Mouse (Mus musculus) hindbrain, embryonic 14.5 days (tissue): Measurements from ENCODE around the gene B9d2. TPM values are rescaled to one million over a fixed set of nuclear protein-coding genes. Genes with fewer than 3 reads are reported as not detected.

Source experiments
- ATAC-seq: fragments of 200-750 bp; cut with Nextera tagmentation; 2 replicates; pipeline ENCODE4 v1.8.0; 2017; ENCODE audit warnings: moderate number of reproducible peaks, mild to moderate bottlenecking, moderate TSS enrichment, moderate library complexity; ENCODE audit not compliant: low FRiP score
- DNase-seq: peaks from one replicate; pipeline ENCODE4 v3.0.0-alpha.2; 2015; ENCODE audit warnings: low spot score
- H3K27ac ChIP-seq: fragments of 300-500 bp; sonication (generic); 2 replicates; pipeline ENCODE4 v1.5.1; 2014; ENCODE audit warnings: mild to moderate bottlenecking, moderate library complexity
- H3K27me3 ChIP-seq: fragments of 300-500 bp; sonication (generic); 2 replicates; pipeline ENCODE4 v1.6.1; 2014; ENCODE audit warnings: mild to moderate bottlenecking, low read length, mixed read lengths; ENCODE audit not compliant: control insufficient read depth, insufficient read depth
- H3K36me3 ChIP-seq: fragments of 300-500 bp; sonication (generic); replicated peaks from 2 replicates; pipeline ENCODE4 v1.6.1; 2014; ENCODE audit not compliant: control insufficient read depth, insufficient read depth
- H3K4me1 ChIP-seq: fragments of 300-500 bp; sonication (generic); replicated peaks from 2 replicates; pipeline ENCODE4 v1.6.1; 2014; ENCODE audit warnings: antibody characterized with exemption, low read length, mixed read lengths; ENCODE audit not compliant: control insufficient read depth, insufficient read depth
- H3K4me2 ChIP-seq: fragments of 300-500 bp; sonication (generic); replicated peaks from 2 replicates; pipeline ENCODE4 v1.6.1; 2014; ENCODE audit warnings: mild to moderate bottlenecking, moderate library complexity
- H3K4me3 ChIP-seq: fragments of 300-500 bp; sonication (generic); replicated peaks from 2 replicates; pipeline ENCODE4 v1.5.1; 2014; ENCODE audit warnings: mild to moderate bottlenecking, low read length
- H3K9ac ChIP-seq: fragments of 300-500 bp; sonication (generic); 2 replicates; pipeline ENCODE4 v1.6.1; 2014
- H3K9me3 ChIP-seq: fragments of 300-500 bp; sonication (generic); 2 replicates; pipeline ENCODE4 v1.6.1; 2016; ENCODE audit warnings: low read length; ENCODE audit not compliant: control insufficient read depth
- WGBS: fragments of 180-500 bp; shearing (Covaris S2); extraction: QIAGEN DNeasy Blood & Tissue Kit; methylation state at CpG from one replicate; pipeline ENCODE4 v1.1.7; 2014; 5-methylcytosine and 5-hydroxymethylcytosine counted together
- polyA plus RNA-seq: library from polyadenylated mRNA; unstranded; fragments of >200 nt; fragmentation: Nextera tagmentation; extraction: Ambion mirVana; gene quantifications from 2 replicates; pipeline ENCODE4 v1.2.1, GENCODE M21; 2014

The B9d2 gene
- polyA plus RNA-seq, 1 experiment from 2014 or later, result 42.7 TPM

DNA sequence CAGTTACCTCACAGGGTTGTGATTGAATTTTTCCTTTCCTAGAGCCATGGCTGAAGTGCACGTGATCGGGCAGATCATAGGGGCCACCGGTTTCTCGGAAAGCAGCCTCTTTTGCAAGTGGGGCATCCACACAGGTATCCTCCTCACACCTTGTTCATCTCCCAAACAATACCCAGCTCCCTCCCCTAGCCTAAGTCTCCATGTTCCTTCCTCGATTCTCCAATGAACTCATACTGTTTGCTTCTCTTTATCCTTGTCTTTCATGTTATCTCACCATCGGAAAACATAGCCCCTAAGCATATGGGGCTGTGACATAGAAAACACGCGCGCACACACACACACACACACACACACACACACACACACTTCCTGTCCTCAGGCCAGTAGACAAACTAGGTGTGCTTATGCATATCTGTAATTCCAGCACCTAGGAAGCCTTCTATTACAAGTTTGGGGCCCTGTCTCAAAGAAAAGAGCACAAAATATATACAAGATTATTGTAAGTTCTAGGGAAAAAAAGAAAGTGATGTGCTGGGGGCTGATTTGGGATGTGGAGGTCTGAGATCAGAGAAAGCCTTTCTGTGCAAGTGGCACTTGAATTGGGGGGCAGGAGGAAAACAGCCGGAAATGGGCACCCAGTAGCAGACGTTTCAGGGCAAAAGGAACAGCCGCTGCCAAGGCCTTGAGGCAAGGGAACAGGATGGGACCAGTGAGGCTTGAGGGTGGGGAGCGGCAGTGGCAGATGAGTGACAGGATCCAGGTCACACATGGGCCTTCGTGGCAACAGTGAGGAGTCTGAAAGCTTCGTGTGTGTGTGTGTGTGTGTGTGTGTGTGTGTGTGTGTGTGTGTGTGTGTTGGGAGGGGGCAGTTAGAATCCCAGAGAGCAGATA lies 1.0 kb downstream of the B9d2 start:
- WGBS, result 63% methylated on average over 15 of the region's 15 CpGs
- Histone ChIP-seq H3K27ac (peak overlapping the region; percentile 93), H3K36me3 (no peaks in the 10 kb centered on the region), H3K9ac (peak overlapping the region; percentile 67), H3K27me3 (peaks cover 22% of the 10 kb centered on the region), H3K4me1 (peaks cover 6% of the 10 kb centered on the region; the same call in 1 of the 2 replicates), H3K9me3 (no peaks in the 10 kb centered on the region), H3K4me3 (peak overlapping the region; percentile 49), H3K4me2 (peak overlapping the region; percentile 46)
- ATAC-seq (0 out of 2 replicates have a peak, but pooled peaks have one; percentile 0), DNase-seq (no peak)

DNA sequence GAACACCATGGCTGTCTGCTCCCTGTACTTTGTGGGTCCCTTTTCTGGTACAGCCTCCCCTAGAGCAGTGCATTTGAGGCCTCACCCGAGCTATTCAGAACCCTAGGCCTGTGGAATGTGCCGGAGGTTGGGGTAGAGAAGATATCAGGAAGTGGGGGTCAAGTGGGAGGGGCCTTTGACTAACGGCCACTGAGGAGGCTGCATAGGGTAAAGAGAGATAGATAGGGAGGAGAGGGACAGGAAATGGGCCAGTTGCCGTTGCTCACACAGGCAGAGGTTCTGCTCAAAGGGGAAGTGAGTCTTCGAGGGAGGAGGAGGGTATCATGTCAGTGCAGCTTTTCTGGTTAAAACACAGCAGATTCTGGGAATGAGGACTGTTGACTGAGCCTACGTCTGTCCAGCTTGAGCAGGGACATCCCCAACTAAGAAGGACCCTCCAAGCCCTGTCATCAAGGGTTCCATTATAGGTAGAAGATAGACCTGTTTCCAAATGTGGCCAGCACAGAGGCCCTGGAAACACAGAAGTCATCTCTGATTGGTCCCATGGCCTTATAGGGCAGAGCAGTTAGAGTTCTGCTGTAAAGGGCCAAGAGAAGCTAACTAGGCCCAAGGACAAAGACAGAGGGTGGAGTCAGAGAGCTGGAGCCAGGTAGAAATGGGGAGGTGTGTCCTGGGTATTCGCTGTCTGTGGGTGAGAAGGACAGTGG lies 3.0 kb downstream of the B9d2 start:
- H3K9me3 ChIP-seq, result no peaks in the 10 kb centered on the region
- peaks cover 16% of the 10 kb centered on the region for H3K4me1 ChIP-seq
- no peak for DNase-seq
- no peak for ATAC-seq
- no peak overlapping the region for H3K4me3 ChIP-seq
- no peak overlapping the region for H3K4me2 ChIP-seq
- WGBS, result 83% methylated on average over 7 of the region's 7 CpGs
- H3K27ac ChIP-seq, result no peak overlapping the region
- H3K27me3 ChIP-seq, result peaks cover 42% of the 10 kb centered on the region
- H3K36me3 ChIP-seq, result no peaks in the 10 kb centered on the region
- no peak overlapping the region for H3K9ac ChIP-seq

DNA sequence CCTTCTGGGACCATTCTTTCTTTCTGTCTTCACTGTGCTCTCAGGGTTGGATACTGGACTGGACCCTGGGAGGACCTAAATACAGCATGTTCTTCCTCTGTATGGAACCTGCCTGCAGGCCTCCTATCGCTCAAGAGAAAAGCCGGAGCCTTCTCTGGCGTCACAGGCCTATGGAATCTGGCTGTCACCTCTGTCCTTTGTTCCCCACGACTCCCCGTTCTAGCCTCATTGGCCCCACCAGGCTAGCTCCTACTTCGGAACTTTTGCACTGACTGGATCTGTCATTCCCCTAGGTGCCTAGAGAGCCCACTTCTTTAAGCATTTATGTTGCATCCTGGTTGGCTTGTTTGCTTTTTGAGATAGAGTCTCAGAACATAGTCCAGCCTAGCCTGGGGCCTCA lies 4.1 kb downstream of the B9d2 start:
- Histone ChIP-seq H3K9me3 (no peaks in the 10 kb centered on the region), H3K4me3 (no peak overlapping the region), H3K36me3 (no peaks in the 10 kb centered on the region), H3K4me1 (peaks cover 17% of the 10 kb centered on the region), H3K9ac (no peak overlapping the region), H3K4me2 (no peak overlapping the region), H3K27ac (no peak overlapping the region), H3K27me3 (peaks cover 45% of the 10 kb centered on the region)
- WGBS, result 87% methylated on average over 6 of the region's 6 CpGs
- DNase-seq, result no peak
- ATAC-seq, result no peak

DNA sequence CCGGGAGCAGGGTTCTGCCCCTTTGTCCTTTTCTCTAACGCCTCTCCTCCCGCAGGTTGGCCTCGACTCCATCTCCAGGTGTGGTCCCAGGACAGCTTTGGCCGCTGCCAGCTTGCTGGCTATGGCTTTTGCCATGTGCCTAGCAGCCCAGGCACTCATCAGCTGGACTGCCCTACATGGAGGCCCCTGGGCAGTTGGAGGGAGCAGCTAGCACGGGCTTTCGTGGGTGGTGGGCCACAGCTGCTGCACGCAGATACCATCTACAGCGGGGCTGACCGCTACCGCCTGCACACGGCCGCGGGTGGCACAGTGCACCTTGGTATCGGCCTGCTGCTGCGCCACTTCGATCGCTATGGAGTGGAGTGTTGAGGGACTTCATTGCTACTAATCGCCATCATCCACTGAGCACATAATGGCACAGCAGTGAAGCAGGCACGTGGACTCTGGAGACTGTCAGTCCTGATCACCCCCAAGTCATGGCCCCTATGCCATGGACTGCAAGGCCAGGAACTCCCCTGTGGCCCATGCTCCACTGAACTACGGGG lies 5.4 kb downstream of the B9d2 start:
- ATAC-seq, result no peak
- WGBS, result 64% methylated on average over 21 of the region's 21 CpGs
- H3K27ac ChIP-seq, result no peak overlapping the region
- no peak overlapping the region for H3K4me3 ChIP-seq
- H3K9me3 ChIP-seq, result no peaks in the 10 kb centered on the region
- peaks cover 58% of the 10 kb centered on the region for H3K27me3 ChIP-seq
- DNase-seq, result no peak
- no peak overlapping the region for H3K9ac ChIP-seq
- H3K36me3 ChIP-seq, result no peaks in the 10 kb centered on the region
- peak overlapping the region; percentile 50; the same call in 1 of the 2 replicates for H3K4me2 ChIP-seq
- peaks cover 10% of the 10 kb centered on the region; the same call in 1 of the 2 replicates for H3K4me1 ChIP-seq

DNA sequence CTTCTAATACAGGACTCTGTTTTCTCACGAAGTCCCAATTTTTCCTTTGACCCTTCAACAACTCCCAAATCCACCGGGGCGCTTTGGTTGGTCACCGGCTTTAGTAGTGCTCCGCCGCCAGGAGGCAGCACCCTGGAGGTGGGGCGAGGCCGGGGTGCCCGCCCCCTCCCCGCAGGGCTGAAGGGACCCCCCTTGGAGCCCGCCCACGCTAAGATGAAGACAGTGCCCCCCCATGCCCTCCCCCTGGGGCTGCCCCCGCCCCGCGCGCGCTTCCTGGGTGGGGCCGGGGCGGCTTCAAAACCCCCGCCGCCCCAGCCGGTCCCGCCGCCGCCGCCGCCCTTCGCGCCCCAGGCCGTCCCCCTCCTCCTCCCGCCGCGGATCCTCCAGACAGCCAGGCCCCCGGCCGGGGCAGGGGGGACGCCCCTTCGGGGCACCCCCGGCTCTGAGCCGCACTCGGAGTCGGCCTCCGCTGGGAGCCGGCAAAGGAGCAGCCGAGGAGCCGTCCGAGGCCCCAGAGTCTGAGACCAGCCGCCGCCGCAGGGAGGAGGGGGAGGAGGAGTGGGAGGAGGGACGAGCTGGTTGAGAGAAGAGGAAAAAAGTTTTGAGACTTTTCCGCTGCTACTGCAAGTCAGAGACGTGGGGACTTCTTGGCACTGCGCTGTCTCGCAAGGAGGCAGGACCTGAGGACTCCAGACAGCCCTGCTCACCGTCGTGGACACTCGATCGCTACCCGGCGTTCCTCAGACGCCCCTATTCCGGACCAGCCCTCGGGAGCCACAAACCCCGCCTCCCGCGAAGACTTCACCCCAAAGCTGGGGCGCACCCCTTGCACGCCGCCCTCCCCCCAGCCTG lies 6.3 kb downstream of the B9d2 start, which contains the start of gene Tgfb1:
Gene Tgfb1, plus strand, starts transcription at position 323 of the 852 bp plus-strand sequence.
- Histone ChIP-seq H3K4me2 (peak within 1 kb of the TSS; percentile 50), H3K27me3 (peaks cover 65% of the 10 kb centered on the region), H3K27ac (no peak within 1 kb of the TSS), H3K9ac (peak within 1 kb of the TSS; percentile 33; the same call in 1 of the 2 replicates), H3K4me3 (peak within 1 kb of the TSS; percentile 33), H3K9me3 (no peaks in the 10 kb centered on the region), H3K4me1 (peaks cover 10% of the 10 kb centered on the region; the same call in 1 of the 2 replicates), H3K36me3 (no peaks in the 10 kb centered on the region)
- ATAC-seq (no peak), DNase-seq (no peak)
- WGBS, result 2% methylated on average over 61 of the region's 69 CpGs

DNA sequence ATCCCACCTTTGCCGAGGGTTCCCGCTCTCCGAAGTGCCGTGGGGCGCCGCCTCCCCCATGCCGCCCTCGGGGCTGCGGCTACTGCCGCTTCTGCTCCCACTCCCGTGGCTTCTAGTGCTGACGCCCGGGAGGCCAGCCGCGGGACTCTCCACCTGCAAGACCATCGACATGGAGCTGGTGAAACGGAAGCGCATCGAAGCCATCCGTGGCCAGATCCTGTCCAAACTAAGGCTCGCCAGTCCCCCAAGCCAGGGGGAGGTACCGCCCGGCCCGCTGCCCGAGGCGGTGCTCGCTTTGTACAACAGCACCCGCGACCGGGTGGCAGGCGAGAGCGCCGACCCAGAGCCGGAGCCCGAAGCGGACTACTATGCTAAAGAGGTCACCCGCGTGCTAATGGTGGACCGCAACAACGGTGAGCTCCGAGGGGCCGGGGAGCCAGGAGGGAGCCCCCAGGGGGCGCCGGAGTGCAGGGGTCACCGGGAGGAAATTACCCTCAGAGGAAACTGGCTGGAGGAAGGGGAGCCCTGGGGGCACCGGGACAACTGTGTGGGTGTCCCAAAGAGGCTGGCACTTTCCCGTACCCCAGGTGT lies 7.3 kb downstream of the B9d2 start:
- peak overlapping the region; percentile 33 for H3K4me3 ChIP-seq
- no peaks in the 10 kb centered on the region for H3K9me3 ChIP-seq
- 1% methylated on average over 47 of the region's 47 CpGs for WGBS
- no peaks in the 10 kb centered on the region for H3K36me3 ChIP-seq
- peak overlapping the region; percentile 50 for H3K4me2 ChIP-seq
- peaks cover 10% of the 10 kb centered on the region; the same call in 1 of the 2 replicates for H3K4me1 ChIP-seq
- H3K27ac ChIP-seq, result no peak overlapping the region
- peaks cover 71% of the 10 kb centered on the region for H3K27me3 ChIP-seq
- ATAC-seq (no peak), DNase-seq (no peak)
- peak overlapping the region; percentile 33; the same call in 1 of the 2 replicates for H3K9ac ChIP-seq

DNA sequence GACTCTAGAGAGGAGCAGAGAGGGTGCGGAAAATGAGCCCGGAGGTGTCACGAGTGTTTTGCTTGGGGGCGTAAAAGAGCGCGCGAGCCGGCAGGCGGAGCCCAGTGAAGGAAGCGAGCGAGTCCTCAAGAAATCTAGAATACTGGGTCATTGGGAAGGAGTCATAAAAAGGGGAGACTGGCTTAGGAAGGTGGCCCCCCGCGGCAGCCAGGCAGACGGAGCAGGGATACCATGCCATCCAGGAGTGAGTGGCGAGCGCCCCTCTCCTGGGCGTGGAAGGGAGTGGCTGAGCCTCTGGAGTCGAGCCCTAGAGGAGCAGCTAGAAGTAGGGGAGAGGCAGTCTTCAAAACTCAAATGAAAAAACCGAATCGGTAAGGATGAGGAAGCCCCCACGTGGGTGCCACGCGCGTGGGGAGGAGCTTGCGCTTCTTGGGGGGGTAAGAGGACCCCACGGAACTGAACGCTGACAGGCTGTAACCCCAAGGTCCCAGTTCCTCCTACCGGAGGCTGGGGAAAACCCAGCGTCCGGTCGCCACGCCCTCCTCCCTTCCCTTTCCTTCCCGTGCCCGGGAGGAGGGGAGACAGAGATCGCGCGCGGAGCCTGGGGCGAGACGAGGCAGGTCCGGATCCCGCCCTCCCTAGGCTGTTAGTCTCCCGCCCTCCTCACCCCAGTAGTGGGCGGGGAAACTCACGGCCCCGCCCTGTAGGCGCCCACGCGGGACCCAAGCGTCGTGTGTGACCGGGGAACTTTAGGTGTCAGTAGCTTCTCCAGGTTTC lies 8.4 kb downstream of the B9d2 start:
- H3K27ac ChIP-seq, result no peak overlapping the region
- WGBS, result 1% methylated on average over 45 of the region's 52 CpGs
- peaks cover 71% of the 10 kb centered on the region for H3K27me3 ChIP-seq
- peaks cover 10% of the 10 kb centered on the region; the same call in 1 of the 2 replicates for H3K4me1 ChIP-seq
- H3K4me2 ChIP-seq, result peak overlapping the region; percentile 50
- peak overlapping the region; percentile 16; the same call in 1 of the 2 replicates for H3K9ac ChIP-seq
- ATAC-seq (peak; percentile 16; the same call in 1 of the 2 replicates), DNase-seq (no peak)
- H3K4me3 ChIP-seq, result peak overlapping the region; percentile 33
- H3K9me3 ChIP-seq, result no peaks in the 10 kb centered on the region
- no peaks in the 10 kb centered on the region for H3K36me3 ChIP-seq

DNA sequence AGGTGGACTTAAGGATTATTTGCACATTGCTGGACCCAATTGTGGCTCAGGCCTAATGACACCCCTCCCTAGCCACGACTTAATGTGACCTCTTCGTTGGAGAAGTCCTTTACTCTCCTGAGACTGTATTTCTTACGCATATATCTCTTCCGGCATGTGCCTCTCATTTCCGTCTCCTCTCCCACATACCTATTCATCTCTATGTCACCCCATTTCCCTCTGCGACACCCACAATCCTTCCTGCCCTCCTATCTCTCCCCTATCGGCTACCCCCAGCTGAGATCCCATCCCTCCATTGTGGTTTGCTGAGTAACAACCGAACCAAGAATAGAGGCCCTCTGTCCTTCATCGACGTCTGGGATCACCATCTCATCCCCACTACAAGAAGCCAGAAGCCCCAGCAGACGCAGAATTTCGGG lies 9.0 kb downstream of the B9d2 start:
- Histone ChIP-seq H3K9me3 (no peaks in the 10 kb centered on the region), H3K9ac (no peak overlapping the region), H3K36me3 (no peaks in the 10 kb centered on the region), H3K27me3 (peaks cover 71% of the 10 kb centered on the region), H3K27ac (no peak overlapping the region), H3K4me2 (peak overlapping the region; percentile 50), H3K4me1 (peaks cover 10% of the 10 kb centered on the region; the same call in 1 of the 2 replicates), H3K4me3 (peak overlapping the region; percentile 33)
- no peak for DNase-seq
- WGBS, result 15% methylated on average over 12 of the region's 12 CpGs
- no peak for ATAC-seq
